Mouse (Mus musculus): ENCODE data around the gene Ak9.

Ak9 gene

GRCm38 (mm10) chr10:41480938-41481880 lies 177.4 kb downstream of the Ak9 start:
- in situ Hi-C loops (cut with MboI, MseI): loop anchor here (10.0 kb wide), 2 partner anchors 176 to 1194 kb away; partner anchors contain the start of genes Ak9 (in 1 of the 2) and Fig4 (in 1 of the 2)

GRCm38 (mm10) chr10:41482446-41482845 lies 178.7 kb downstream of the Ak9 start:
- in situ Hi-C loops (cut with MboI, MseI): loop anchor here (10.0 kb wide), 2 partner anchors 178 to 1192 kb away; partner anchors contain the start of genes Ak9 (in 1 of the 2) and Fig4 (in 1 of the 2)

Measured in T-helper 17 cell (primary cell).